Mouse (Mus musculus) MEL-GATA-1-ER (cell line): Measurements from ENCODE around the gene Clstn2.

Experiments
- DNase-seq: peaks from one replicate; pipeline ENCODE4 v3.0.0-alpha.2; 2012; ENCODE audit warnings: low read depth; ENCODE audit errors: extremely low read depth

Gene Clstn2

DNA sequence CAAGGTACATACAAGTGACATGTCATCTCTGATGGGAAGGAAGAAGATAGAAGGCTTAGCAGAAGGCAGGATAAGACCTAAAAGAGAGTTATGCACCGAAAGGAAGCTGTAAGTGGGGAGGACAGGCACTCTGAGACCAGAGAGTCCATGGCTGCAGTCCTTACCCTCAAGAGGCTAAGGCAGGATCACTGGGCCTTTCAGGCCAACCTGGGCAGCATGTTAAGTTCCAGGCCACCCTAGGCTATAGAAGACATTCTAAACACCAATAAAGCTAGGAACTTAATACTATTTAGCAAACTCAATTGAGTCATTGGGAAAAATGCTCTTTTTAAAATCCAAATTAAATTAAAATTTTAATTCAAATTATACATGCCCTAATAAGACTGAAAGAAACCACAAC, 258.0 kb downstream of the Clstn2 start:
- no peak for DNase-seq

- DNase-seq = no peak
These were observed 259.1 kb downstream of the Clstn2 start for GRCm38 (mm10) chr9:97773911-97774310.

DNA sequence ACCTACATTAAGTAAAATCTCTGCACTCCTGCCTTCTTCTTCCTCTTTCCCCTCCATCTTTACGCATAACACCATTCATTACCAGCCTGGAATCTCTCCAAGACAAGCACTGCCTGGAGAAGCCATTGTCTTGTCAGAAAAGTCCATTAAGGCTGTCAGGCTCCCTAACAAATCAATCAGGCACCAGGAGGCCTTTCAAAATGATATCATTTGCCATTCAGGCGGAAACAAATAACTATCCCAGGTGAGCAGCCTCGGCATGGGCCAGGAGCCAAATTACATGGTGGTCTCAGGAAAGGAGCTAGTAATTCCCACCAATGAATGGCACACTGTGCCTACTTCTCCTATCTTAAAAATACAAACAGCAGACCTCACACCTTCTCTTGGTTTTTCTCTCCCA, 260.6 kb downstream of the Clstn2 start:
- DNase-seq = no peak

DNA sequence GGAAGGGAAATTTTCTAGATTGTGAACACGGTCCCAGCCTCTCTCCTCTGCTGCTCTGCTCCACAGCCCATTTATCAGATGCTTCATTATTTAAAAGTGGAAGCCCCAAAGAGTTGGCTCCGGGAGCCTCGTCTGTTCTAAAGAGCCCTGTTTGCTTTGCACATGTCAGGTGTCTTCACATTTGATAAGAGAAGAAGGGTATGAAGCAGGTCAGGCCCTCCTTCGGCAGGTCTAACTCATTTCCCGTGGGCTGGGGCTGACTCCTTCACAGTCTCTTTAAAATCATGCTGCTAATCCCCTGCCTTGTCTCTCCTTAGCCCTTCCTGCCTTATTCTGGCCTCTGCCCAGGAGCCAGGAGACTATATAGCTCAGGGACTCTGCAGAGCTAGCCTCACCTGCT, 263.6 kb downstream of the Clstn2 start:
- DNase-seq = no peak

DNA sequence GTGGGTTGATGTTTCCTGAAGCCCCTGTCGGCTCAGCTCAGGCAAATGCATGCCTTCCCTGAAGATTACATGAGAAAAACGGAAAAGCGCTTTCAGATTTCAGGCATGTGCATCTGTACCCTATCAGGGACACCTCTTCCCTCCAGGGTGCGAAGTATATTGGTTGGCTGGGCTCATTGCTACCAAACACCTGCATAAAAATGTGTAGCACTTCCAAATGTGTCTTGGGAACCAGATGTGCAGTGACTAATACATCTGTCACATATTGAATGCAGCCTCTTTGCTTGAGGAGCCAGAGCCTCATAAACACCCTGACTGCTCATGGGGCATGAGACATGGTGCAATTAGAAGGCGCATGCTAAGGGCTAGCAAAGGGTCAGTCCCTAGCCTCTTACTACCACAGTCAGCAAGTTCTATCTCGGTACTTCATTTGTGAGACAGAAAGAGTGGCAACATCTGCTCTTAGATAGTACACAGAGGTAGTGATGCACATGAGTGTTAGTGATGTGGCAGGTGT, 267.7 kb downstream of the Clstn2 start:
- DNase-seq = no peak

- no peak for DNase-seq
These were observed 269.9 kb downstream of the Clstn2 start for GRCm38 (mm10) chr9:97763048-97763447.

GRCm38 (mm10) chr9:97755599-97756270, 277.2 kb downstream of the Clstn2 start:
- no peak for DNase-seq

GRCm38 (mm10) chr9:97753715-97754114, 279.3 kb downstream of the Clstn2 start:
- DNase-seq = no peak

DNA sequence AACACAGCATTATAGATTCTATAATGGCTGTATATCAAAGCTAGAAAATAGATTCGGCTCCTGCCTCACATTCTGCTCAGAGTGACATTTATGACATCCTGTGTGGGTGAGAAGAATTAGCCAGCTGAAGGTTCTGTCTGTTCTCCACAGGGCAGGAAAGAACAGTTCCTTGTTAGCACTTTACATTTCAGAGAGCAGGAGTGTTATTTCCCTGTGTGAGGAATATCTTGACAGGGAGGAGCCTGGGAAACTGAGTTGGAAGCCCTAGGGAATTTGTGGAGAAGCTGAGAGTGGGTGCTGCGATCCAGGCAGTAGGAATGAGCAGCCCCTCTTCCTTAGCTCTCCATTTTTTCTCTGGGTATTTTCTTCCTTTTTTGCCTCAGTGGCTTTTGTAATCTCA, 286.4 kb downstream of the Clstn2 start:
- DNase-seq = no peak

DNA sequence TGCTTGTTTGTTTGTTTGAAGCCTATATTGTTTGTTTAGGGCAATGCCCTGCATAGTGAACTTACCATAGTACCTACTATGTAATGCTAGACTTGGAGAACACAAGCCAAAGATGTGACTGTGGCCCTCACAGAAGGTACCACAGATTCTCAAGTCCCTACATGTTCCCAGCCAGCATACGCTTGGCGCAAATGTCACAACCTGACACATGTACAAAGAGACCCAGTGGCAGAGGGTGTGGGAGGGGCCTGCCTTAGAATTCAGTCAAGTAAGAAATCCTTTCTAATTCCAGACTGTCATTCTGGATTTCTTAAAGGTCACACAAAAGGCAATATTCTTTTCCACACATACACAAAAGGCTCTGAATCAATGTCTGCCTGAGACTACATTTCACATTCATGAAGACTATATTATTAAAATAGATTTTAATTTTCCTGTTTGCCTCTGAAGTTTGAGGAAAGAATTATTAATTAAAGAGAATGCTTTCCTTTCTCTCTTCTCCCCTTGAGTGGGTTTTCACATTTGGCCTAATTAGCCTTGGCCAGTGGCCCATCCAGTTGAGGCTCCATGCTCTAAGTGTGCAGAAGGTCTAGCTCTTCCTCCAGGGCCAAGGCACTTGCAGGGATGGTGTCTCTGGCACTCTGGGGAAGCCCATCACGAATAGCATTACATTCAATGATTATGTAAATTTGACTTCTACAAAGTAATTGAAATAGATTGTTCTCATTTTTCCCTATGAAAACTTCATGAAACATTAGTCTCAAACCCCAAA, 305.1 kb downstream of the Clstn2 start:
- DNase-seq = no peak

DNA sequence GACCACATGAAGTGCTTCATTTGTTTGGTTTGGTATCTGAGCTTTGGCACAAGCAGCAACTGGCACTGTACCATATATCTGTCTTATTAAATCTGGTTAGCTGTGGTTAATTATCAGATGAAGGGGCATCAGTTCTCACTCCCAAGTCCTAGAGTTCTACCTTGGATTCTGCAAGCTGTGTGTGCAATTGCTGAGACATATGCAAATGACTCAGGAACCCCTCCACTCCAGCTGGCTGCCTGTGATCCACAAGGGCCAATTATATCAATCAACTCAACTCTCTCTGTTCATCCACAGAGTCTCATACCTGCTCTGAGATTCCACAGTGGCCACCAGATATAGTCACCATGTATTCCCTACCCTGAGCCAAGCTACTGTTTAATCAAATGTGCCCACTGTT, 315.3 kb downstream of the Clstn2 start:
- no peak for DNase-seq

- no peak for DNase-seq
These were observed 316.0 kb downstream of the Clstn2 start for GRCm38 (mm10) chr9:97717005-97717404.

- DNase-seq = no peak
These were observed 320.1 kb downstream of the Clstn2 start for GRCm38 (mm10) chr9:97712888-97713287.

- no peak for DNase-seq
These were observed 329.0 kb downstream of the Clstn2 start for GRCm38 (mm10) chr9:97703901-97704503.

DNA sequence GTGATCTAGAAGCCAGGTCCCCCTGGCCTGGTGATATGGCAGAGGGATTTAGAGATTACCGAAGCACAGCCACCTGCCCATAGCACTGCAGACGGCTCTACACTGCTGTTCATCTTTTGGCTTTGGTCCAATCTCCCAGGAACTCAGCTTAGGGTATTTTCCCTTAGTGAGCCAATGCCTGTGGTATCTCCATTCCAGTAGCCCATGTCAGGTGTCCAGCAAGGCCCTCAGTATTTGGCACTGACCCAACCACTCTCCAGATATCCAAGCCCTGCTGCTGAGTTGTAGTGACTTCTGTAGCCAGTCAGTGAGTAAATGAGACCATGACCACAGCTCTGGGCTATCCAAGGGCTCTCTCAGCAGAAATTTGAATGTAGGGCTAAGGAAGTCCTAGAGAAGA, 330.0 kb downstream of the Clstn2 start:
- DNase-seq = no peak

- no peak for DNase-seq
These were observed 333.0 kb downstream of the Clstn2 start for GRCm38 (mm10) chr9:97699983-97700382.

- no peak for DNase-seq
These were observed 334.0 kb downstream of the Clstn2 start for GRCm38 (mm10) chr9:97699020-97699419.

DNA sequence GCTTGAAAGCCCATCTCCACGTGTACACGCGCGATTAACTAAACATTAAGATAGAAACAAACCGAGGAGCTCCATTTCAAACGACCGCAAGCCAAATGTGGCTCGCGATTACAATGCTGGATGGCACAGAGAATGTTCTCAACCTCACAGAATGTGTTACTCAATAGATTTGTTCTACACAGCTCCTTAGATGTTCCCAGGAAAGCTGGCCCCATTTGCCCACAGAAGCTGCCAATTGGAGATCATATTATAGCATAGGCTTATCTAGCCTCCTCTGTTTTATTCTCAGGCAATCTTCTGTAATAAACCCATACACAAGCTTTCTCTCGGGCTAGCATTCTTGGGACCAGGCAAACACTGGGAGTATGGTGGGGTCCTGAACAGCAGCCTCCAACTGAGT, 334.9 kb downstream of the Clstn2 start:
- no peak for DNase-seq

- no peak for DNase-seq
These were observed 336.2 kb downstream of the Clstn2 start for GRCm38 (mm10) chr9:97696655-97697235.

DNA sequence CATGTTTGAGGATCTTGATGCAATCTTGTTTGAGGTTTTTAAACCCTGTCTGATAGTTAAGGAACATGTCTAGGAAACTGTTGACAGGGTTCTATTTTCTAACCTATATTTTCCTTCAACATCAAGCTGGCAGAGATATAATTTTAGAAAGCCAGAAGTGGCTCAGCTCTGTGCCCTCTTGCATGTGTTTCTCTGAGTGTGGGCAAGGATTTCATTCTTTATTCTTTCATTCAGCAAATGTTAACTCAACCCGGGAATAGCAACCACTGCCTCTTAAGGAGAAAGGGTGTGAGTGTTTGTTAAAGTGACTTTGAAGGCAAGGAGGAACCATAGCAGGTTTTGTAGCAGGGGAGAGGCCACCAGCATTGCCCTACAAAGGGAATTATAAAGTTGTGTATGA, 337.7 kb downstream of the Clstn2 start:
- no peak for DNase-seq

GRCm38 (mm10) chr9:97686826-97687425, 346.1 kb downstream of the Clstn2 start:
- DNase-seq = no peak

- no peak for DNase-seq
These were observed 347.3 kb downstream of the Clstn2 start for GRCm38 (mm10) chr9:97685664-97686063.
